Mouse (Mus musculus): Measurements from ENCODE around the gene Ubr3. TPM values are rescaled to one million over a fixed set of nuclear protein-coding genes. Genes with fewer than 3 reads are reported as not detected.

Gene Ubr3
- total RNA-seq (2017), result 45.1 to 118 TPM (median 111 TPM) in 3 replicates

- peak; percentile 93 for ATAC-seq (replicated peaks; ENCODE audit: insufficient number of reproducible peaks, low FRiP score, low TSS enrichment, poor library complexity, severe bottlenecking)
Observed at GRCm38 (mm10) chr2:69897039-69897617, at the start of gene Ubr3. Gene Ubr3, plus strand, starts transcription at chr2:69897246.

DNA sequence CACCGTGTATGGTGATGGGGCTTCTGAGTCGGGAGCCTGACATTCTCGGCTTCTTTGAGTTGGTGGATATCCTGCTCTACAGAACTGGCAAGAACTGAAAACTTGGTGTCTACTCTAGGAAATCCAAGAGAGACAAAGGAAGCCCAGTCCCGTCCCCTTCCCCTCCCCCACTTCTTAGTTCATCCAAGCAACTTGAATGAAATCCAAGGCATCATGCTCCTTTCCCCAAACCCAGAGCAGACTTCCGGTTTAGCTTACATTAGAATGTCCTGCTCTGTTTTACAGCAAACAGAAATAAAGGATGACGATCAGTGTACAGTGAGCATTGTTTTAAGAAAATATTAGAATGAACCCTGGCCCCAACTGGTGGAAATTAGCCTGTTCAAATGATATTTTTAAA lies 47.8 kb upstream of the Ubr3 start:
- ATAC-seq (replicated peaks; ENCODE audit: insufficient number of reproducible peaks, low FRiP score, low TSS enrichment, poor library complexity, severe bottlenecking), result no peak

- no peak for ATAC-seq (replicated peaks; ENCODE audit: insufficient number of reproducible peaks, low FRiP score, low TSS enrichment, poor library complexity, severe bottlenecking)
Observed at GRCm38 (mm10) chr2:69851427-69852058, 45.5 kb upstream of the Ubr3 start.

DNA sequence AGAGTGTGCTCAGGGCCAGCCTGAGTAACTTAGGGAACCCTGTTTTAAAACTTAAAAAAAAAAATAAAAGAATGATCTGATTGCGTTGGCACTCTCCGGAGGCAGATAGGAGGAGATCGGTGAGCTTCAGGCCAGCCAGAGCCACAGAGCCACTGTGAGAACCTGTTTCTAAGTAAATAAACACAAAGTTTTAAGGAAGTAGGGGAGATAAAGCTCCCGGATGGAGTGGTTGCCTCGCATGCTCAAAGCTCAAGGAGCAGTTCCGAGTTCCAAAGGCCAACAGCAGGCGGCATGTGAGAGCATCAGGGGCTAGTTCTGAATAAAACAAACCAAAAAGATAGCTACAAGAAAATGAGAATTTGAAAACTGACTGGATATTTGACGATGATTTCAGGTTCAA lies 40.7 kb upstream of the Ubr3 start:
- ATAC-seq (replicated peaks; ENCODE audit: insufficient number of reproducible peaks, low FRiP score, low TSS enrichment, poor library complexity, severe bottlenecking), result 0 out of 2 replicates have a peak, but pooled peaks have one; percentile 27

DNA sequence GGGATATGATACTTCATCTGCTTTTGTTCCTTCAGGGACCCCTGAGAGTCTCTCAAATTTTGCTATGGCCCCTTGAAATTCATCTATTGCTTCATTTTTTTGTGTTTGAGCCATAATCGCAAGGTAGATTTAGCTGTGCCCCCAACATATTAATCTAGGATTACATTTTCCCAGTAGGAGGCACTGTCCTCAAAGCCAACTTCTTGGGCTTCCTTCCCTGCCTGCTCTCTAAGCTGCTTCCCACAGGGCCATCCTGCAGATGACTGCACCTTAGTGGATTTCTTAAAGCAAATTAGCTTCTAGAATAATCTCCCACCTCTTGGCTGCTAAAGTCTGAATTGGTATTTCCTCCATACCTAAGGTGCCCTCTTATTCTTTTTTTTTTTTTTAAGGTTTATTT lies 39.2 kb upstream of the Ubr3 start:
- no peak for ATAC-seq (replicated peaks; ENCODE audit: insufficient number of reproducible peaks, low FRiP score, low TSS enrichment, poor library complexity, severe bottlenecking)

DNA sequence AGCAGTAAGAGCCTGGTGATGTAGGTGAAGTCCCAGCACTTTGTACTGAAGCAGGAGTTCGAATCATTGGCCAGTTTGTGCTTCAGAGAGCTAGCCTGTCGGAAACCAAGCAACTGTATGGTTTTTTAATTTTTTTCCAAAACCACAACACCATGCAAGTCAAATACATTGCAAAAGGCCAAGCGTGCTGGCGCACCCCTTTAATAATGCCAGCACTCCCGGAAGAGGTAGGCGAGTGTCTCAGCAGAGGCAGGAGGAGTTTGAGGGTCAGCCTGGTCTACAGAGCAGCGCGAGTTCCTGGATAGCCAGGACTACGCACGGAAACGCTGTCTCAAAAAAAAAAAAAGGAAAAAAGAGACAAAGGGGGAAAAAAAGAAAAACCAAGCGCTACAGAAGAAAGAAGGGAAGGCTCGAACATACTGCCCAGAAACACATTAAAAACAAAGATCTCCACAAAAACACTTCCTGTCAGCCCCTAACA lies 36.0 kb upstream of the Ubr3 start:
- ATAC-seq (replicated peaks; ENCODE audit: insufficient number of reproducible peaks, low FRiP score, low TSS enrichment, poor library complexity, severe bottlenecking), result peak; percentile 49

GRCm38 (mm10) chr2:69861485-69862091 lies 35.5 kb upstream of the Ubr3 start, which contains the start of gene Ssb:
Gene Ssb, plus strand, starts transcription at chr2:69861562.
- ATAC-seq (replicated peaks; ENCODE audit: insufficient number of reproducible peaks, low FRiP score, low TSS enrichment, poor library complexity, severe bottlenecking), result peak; percentile 95

DNA sequence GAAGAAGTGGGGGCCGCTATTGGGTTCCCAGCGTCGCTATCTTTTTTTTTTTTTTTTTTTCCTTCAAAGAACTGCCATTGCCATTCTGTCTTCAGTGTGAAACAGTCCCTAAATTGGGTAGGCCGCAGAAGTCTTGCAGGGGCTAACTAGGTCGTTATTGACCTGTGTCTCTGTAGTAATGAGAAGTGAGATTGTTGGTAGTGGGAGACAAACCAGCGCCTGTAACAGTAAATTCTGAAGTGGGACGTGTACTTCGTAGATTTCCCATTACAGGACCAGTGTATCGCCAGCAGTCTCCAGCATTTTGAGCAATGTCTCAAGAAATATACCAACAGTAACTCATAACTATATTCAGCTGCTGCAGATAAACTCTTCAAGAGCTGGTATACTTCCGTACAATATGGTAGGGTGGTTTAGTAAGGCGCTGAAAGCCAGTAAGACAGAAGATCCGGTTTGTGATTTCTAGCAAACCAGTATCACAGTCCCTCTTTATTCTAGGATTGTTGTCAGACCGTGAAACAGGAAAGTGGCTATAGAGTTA lies 34.9 kb upstream of the Ubr3 start:
- no peak for ATAC-seq (replicated peaks; ENCODE audit: insufficient number of reproducible peaks, low FRiP score, low TSS enrichment, poor library complexity, severe bottlenecking)

GRCm38 (mm10) chr2:69883990-69884391 lies 13.1 kb upstream of the Ubr3 start:
- ATAC-seq (replicated peaks; ENCODE audit: insufficient number of reproducible peaks, low FRiP score, low TSS enrichment, poor library complexity, severe bottlenecking), result no peak

DNA sequence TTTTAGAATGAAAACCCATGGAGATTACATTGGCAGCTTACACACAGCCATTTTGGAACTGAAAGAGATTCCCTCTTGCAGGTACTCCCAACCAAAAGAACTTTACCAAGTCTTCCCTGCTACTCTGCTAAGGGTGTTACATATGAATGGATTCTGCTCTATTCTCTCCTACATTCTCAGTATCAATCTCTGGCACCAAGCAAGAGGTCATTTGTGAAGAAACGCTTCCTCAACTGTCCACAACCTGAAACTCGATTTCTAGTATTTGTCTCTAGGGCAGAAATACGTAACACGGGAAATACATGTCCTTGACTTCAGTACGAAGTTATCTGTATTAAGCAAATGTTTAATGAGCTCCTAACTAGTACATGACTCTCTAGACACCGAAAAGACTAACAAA lies 12.5 kb upstream of the Ubr3 start:
- ATAC-seq (replicated peaks; ENCODE audit: insufficient number of reproducible peaks, low FRiP score, low TSS enrichment, poor library complexity, severe bottlenecking), result no peak

DNA sequence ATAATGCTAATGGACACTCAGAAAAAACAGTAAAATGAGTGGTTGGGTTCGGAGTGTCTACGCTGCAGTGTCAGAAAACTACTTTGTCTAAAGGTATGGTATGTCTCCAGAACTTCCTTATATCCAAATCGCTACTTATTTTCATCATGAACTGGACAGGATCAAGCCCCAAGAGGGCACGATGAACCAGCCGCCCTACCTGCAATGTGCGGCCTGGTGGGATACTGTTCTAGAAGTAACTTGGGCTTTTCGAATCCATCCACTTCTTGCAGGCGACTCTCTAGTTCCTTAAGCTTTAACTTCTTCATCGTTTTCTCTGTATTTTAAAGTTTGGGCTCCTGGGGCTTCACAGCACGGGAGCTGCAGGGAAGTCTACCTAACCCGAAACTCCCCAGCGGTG lies 12.0 kb upstream of the Ubr3 start:
- ATAC-seq (replicated peaks; ENCODE audit: insufficient number of reproducible peaks, low FRiP score, low TSS enrichment, poor library complexity, severe bottlenecking), result no peak; the same call in 1 of the 2 replicates

DNA sequence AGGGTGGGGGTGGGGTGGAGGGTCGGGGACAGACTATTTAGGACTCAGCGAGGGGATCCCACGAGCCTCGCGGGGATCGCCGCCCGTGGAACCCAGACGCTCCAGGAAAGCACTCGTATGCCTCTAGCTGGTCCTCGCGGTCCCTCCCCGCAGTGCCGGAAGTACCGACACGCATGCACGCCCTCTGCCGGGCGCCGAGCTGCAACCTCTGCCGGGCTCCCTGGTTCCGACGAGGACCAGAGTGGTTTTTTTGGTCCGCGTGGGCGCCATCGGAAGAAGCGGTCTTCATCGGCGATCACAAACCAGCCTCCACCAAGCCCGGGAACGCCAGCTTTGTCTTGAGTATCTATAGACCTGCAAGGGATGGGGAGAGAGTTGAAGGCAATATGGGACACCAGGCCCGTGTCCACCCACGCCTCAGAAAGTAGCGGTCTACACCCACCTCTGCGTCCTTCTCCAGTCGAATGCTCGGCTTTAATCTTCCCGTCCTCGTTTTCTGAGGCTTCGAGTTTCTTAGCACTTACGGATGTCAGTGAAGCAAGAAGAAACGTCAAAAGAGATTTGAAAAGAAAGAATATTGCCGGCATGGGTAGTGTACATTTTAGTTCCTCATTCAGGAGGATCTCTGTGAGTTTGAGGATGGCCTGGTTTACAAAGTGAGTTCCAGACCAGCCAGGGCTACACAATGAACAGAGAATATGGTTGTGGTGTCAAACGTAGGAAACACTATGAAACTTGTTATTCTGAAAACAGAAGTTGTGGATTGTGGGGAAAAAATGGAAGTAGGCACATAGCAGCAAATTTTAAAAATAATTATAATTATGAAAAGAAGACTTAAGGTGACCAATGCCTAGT lies 11.4 kb upstream of the Ubr3 start, which contains the start of gene Mettl5:
Gene Mettl5 (minus strand): TSS at position 165 of the 855 bp plus-strand sequence.
- peak; percentile 99 for ATAC-seq (replicated peaks; ENCODE audit: insufficient number of reproducible peaks, low FRiP score, low TSS enrichment, poor library complexity, severe bottlenecking)

DNA sequence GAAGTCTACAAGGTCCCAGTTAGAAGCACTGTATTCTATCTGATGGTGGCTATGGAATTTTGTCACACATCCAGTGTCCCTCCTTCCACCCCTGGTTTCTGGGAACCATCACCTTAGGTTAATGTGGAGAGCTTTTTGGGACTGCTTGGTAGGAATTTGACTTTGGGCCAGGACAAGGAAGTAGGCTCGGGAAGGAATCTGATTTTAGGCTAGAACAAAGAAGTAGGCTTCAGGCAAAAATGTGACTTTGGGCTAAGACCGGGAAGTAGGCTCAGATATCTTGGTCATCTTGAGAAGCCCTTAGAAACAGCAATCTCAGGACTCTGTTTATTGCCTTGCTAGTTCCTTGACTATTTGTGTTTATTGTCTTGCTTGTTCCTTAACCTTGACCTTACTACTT lies 8.1 kb upstream of the Ubr3 start:
- ATAC-seq (replicated peaks; ENCODE audit: insufficient number of reproducible peaks, low FRiP score, low TSS enrichment, poor library complexity, severe bottlenecking), result no peak

GRCm38 (mm10) chr2:69890843-69891242 lies 6.2 kb upstream of the Ubr3 start:
- ATAC-seq (replicated peaks; ENCODE audit: insufficient number of reproducible peaks, low FRiP score, low TSS enrichment, poor library complexity, severe bottlenecking), result 0 out of 2 replicates have a peak, but pooled peaks have one; percentile 40

DNA sequence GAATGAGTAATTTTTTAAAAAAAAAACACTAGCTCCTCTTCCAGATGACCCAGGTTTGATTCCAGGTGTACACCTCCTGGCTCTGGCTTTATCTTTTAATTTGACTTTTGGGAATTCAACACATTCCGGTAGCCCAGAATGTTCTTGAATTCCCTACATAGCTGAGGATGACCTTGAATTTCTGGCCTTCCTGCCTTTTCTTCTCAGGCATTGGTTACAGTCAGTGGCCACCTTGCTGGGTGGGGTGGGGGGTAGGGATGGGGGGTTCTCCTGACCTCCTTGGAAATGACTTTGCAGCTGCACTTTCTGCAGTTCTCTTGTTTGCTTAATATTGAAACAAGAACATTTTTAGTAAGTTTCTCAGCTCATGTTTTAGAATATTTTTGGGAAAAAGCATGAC lies 3.9 kb upstream of the Ubr3 start:
- no peak for ATAC-seq (replicated peaks; ENCODE audit: insufficient number of reproducible peaks, low FRiP score, low TSS enrichment, poor library complexity, severe bottlenecking)

GRCm38 (mm10) chr2:69893891-69894290 lies 3.2 kb upstream of the Ubr3 start:
- no peak for ATAC-seq (replicated peaks; ENCODE audit: insufficient number of reproducible peaks, low FRiP score, low TSS enrichment, poor library complexity, severe bottlenecking)

DNA sequence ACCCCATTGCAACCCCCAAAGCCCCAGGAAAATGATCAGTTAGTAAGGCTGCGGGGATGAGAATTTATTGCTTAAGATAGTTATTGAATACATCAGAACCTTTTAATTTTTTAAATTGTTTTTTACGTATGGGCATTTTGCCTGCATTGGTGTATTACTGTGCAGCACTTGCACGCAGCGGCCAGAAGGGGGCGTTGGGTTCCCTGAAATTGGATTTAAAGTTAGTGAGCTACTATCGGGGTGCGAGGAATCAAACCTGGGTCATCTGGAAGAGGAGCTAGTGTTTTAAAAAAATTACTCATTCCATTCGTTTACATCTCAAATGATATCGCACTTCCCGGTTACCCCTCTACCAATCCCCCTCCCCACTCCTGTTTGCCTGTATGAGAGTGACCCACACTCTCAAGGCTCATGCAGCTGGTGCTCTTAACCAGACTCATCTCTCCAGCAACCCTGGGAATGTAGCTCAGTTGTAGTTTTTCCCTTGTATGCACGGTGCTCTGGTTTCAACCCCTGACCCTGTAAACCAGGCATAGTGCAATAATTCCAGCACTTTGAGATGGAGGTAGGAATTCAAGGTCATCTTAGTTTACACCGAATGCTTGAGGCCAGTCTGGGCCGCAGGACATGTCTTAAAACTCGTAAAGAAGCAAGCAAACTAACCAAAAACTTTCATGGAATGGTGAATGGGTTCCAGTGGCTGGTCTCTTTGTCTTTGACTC lies 1.4 kb upstream of the Ubr3 start:
- no peak for ATAC-seq (replicated peaks; ENCODE audit: insufficient number of reproducible peaks, low FRiP score, low TSS enrichment, poor library complexity, severe bottlenecking)

- no peak for ATAC-seq (replicated peaks; ENCODE audit: insufficient number of reproducible peaks, low FRiP score, low TSS enrichment, poor library complexity, severe bottlenecking)
Observed at GRCm38 (mm10) chr2:69896224-69896581, 843 bp upstream of the Ubr3 start.

All from monocyte, adult 5-6 weeks (primary cell).